Mouse (Mus musculus) thymus, postnatal 14 days (tissue): ENCODE results near the gene Grik5.

ENCODE experiments used
- DNase-seq: peaks from one replicate; pipeline ENCODE4 v3.0.0; 2021

The Grik5 gene

GRCm38 (mm10) chr7:25030032-25030753, 42.0 kb downstream of the Grik5 start:
- peak; percentile 84 for DNase-seq

- DNase-seq: no peak
Measured at GRCm38 (mm10) chr7:25026452-25026851, 45.7 kb downstream of the Grik5 start.

- no peak for DNase-seq
Measured at GRCm38 (mm10) chr7:25025855-25026439, 46.2 kb downstream of the Grik5 start.

- DNase-seq: no peak
Measured at GRCm38 (mm10) chr7:25011592-25011991, 60.6 kb downstream of the Grik5 start.

GRCm38 (mm10) chr7:25010090-25010913, 61.8 kb downstream of the Grik5 start:
- peak; percentile 33 for DNase-seq

GRCm38 (mm10) chr7:25009099-25009700, 62.9 kb downstream of the Grik5 start:
- DNase-seq: no peak

GRCm38 (mm10) chr7:25008635-25009034, 63.5 kb downstream of the Grik5 start:
- peak; percentile 82 for DNase-seq

GRCm38 (mm10) chr7:25007609-25008374, 64.4 kb downstream of the Grik5 start:
- no peak for DNase-seq

- DNase-seq: no peak
Measured at GRCm38 (mm10) chr7:25006586-25007364, 65.4 kb downstream of the Grik5 start.

GRCm38 (mm10) chr7:25006171-25006570, 66.0 kb downstream of the Grik5 start:
- DNase-seq: no peak

- DNase-seq: peak; percentile 64
Measured at GRCm38 (mm10) chr7:25005421-25006065, 66.6 kb downstream of the Grik5 start, which contains the start of gene Atp1a3. Atp1a3 (minus strand) TSS chr7:25005958.

- DNase-seq: no peak
Measured at GRCm38 (mm10) chr7:25004806-25005205, 67.3 kb downstream of the Grik5 start.

GRCm38 (mm10) chr7:25003820-25004388, 68.2 kb downstream of the Grik5 start:
- DNase-seq: no peak

GRCm38 (mm10) chr7:25003291-25003690, 68.9 kb downstream of the Grik5 start:
- no peak for DNase-seq

- peak; percentile 86 for DNase-seq
Measured at GRCm38 (mm10) chr7:25000711-25001110, 71.4 kb downstream of the Grik5 start.

GRCm38 (mm10) chr7:25000211-25000610, 71.9 kb downstream of the Grik5 start:
- peak; percentile 74 for DNase-seq

- no peak for DNase-seq
Measured at GRCm38 (mm10) chr7:24993081-24993480, 79.1 kb downstream of the Grik5 start.

GRCm38 (mm10) chr7:24990478-24990877, 81.7 kb downstream of the Grik5 start:
- DNase-seq: no peak

- DNase-seq: no peak
Measured at GRCm38 (mm10) chr7:24987941-24988340, 84.2 kb downstream of the Grik5 start.

- no peak for DNase-seq
Measured at GRCm38 (mm10) chr7:24985799-24986198, 86.3 kb downstream of the Grik5 start.

- no peak for DNase-seq
Measured at GRCm38 (mm10) chr7:24984307-24984706, 87.8 kb downstream of the Grik5 start.
